Mouse (Mus musculus) adrenal gland, postnatal 10 days (tissue): ENCODE results near the gene Rpf2. TPM values are rescaled to one million over a fixed set of nuclear protein-coding genes. Genes with fewer than 3 reads are reported as not detected.

Source experiments
- DNase-seq: peaks from one replicate; pipeline ENCODE4 v3.0.0; 2021; ENCODE audit warnings: mixed read lengths
- long read RNA-seq, 2 experiments: library from polyadenylated mRNA; stranded (forward); transcript quantifications; one replicate each; pipeline ENCODE4 v2.0.0; 2021
- total RNA-seq, 2 experiments: library from RNA; stranded (reverse); gene quantifications; 2 replicates each; pipeline ENCODE4 v1.2.3; 2021

The Rpf2 gene
- total RNA-seq: 10 to 100 TPM; 19.6 to 23.6 TPM
- long read RNA-seq, experiment 1, transcript Rpf2-206 (10 exons, 1,296 nt): major isoform, 24 of 34 reads
- long read RNA-seq, experiment 1, partial matches to known transcripts: 0 of 34 reads
- long read RNA-seq, experiment 1, other reads (novel, unspliced or antisense): 8 of 34 reads
- long read RNA-seq, experiment 2, transcript Rpf2-206 (10 exons, 1,296 nt): major isoform, 13 of 17 reads
- long read RNA-seq, experiment 2, partial matches to known transcripts: 0 of 17 reads
- long read RNA-seq, experiment 2, other reads (novel, unspliced or antisense): 4 of 17 reads

- peak; percentile 87 for DNase-seq
These were observed at the start of gene Rpf2 for GRCm38 (mm10) chr10:40246374-40247165. Rpf2 (minus strand) TSS chr10:40247036.

GRCm38 (mm10) chr10:40292640-40293039, 45.8 kb upstream of the Rpf2 start:
- DNase-seq: no peak

DNA sequence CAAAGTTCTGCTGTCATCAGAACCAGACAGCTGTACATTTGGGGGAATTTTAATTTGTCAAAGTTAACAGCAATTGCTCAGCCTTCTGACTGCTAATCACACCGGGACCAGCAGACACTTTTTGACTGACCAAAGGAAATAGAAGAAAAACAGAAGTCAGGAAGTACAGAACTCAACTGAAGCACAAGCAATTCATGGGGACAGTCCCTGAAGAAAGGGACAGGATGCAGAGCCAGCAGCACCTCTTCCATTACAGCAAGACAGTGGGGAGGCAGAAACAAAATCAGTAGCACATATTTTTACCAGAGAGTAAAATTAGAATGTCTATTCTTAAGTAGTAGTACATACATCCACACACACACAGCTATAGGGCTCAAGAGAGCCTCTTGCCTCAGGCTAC, 39.9 kb upstream of the Rpf2 start:
- DNase-seq: no peak

DNA sequence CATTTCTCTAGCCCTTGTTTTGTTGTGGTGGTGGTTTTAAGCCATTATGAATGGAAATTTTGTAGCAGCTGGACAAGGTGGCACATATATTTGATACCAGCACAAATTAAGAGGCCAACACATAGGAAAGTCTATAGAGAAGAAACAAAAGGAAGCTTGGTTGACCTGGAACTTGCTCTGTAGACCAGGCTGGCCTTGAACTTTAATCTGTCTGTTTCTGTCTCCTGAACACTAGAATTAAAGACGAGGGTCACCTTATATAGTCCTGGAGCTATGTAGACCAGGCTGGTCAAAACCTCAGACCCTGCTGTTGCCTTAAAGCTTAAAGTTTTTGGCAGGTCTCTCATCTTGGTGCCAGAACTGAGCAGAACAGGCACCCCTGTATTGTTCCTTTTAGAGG, 38.7 kb upstream of the Rpf2 start:
- no peak for DNase-seq

DNA sequence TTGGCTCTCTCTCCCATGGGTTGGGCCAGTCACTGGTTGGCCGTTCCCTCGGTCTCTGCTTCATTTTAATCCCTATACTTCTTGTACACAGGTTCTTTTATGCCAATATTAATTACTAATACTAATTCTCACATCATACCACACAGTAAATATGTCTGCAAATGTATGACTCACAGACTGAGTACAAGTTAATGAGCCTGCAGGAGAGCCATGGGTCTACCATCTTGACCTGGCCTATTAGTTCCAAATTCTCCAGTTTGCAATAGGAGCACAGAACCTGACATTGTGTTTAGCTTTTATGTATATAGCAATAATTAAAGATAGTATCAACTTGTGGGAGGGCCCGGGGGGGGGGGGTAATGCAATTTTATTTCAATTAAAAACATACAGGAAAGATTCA, 38.2 kb upstream of the Rpf2 start:
- DNase-seq: no peak

GRCm38 (mm10) chr10:40284179-40284831, 37.5 kb upstream of the Rpf2 start:
- no peak for DNase-seq

GRCm38 (mm10) chr10:40283636-40284035, 36.8 kb upstream of the Rpf2 start:
- no peak for DNase-seq

DNA sequence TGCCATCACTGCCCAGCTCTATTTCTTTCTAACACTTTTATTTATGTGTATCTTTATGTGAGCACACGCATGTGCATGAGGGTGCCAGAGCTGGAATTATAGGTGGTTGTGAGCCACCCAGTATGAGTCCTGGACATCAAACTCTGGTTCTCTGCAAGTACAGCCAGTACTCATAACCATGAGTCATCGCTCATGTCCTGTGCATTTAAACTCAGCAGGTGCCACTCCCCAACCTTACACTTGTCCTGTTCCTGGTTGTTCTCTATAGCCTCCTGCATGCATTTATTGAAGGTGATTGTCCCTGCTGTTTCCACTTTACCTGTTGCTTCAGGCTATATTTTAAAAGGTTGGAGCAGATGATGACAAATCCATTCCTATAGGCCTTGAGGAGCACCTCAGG, 34.7 kb upstream of the Rpf2 start:
- no peak for DNase-seq

- DNase-seq: no peak
These were observed 31.5 kb upstream of the Rpf2 start for GRCm38 (mm10) chr10:40278317-40278716.

GRCm38 (mm10) chr10:40275991-40276390, 29.2 kb upstream of the Rpf2 start:
- no peak for DNase-seq

DNA sequence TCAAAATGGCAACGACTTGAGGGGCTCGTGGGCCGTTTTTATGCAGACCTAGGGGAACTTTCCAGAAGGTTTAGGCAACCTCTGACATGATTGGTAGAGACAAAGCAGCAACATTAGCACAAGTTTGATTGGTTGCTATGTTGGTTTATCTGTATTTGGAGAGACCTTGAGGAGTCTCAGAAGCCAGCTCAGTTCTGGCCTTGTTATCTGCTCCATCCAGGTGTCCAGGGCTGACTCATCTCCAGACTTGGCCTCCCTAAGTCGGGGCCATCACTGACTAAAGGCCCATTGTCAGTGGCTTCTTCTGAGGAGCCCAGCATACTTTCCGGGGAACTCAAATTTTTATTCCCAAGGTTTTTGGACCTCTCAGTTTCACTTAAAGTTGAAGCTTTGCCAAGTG, 27.1 kb upstream of the Rpf2 start:
- DNase-seq: no peak

GRCm38 (mm10) chr10:40271216-40271615, 24.4 kb upstream of the Rpf2 start:
- no peak for DNase-seq

GRCm38 (mm10) chr10:40264920-40265319, 18.1 kb upstream of the Rpf2 start:
- no peak for DNase-seq

DNA sequence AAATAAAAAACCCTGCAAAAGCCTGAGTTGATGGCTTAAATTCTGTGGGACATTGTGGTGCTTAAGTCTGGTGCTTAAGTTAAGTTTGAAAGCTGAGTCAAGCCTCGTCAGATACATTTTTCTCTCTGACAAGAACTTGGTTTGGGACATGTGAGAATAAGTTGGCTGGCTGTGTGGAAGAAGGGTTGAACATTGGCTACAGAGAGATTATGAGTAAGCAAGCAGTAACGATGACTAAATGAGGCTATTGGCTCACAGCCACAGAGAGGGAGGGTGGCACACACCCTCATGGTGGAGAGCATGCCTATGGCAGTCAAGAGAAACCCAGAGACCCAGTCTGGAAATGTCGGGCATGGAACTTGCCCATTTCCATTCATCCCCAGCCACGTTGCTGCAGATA, 16.9 kb upstream of the Rpf2 start:
- DNase-seq: peak; percentile 63

GRCm38 (mm10) chr10:40262200-40262599, 15.4 kb upstream of the Rpf2 start:
- DNase-seq: no peak

DNA sequence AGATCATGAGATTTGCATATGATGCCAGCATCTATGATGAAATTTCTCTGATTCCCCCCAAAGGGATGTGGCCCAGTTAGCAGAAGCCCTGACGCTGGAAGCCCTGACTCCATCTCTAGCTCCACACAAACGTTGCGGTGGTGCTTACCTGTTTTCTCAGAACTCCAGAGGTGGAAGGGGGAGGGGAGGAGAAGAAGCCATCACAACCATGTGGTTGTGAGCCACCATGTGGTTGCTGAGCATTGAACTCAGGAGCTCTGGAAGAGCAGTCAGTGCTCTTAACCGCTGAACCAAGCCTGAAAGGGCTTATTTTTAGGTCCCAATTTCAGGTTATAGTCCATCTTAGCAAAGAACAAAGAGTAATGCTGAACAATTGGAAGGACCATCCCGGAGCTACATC, 13.5 kb upstream of the Rpf2 start:
- DNase-seq: no peak

DNA sequence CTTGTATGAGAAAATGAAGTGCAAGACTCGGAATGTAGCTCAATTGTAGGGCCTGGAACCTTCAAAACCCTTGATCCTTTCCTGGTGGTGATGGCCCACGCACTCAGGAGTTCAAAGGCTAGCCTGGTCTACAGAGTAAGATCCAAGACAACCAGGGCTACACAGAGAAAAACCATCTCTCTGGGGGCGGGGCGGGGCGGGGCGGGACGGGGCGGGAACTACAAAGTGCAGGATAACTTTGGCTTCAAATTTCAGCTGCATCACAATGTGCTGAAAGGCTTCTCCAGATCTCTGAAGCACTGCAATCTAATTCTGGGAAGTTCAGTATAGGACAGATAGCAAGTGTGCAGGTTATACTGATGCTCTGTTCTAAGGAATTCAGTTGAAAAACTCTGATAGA, 12.7 kb upstream of the Rpf2 start:
- no peak for DNase-seq

- peak; percentile 46 for DNase-seq
These were observed 12.1 kb upstream of the Rpf2 start for GRCm38 (mm10) chr10:40258976-40259375.

GRCm38 (mm10) chr10:40258401-40258966, 11.6 kb upstream of the Rpf2 start:
- peak; percentile 69 for DNase-seq

- DNase-seq: peak; percentile 96
These were observed 10.8 kb upstream of the Rpf2 start, which contains the start of gene Gtf3c6 for GRCm38 (mm10) chr10:40257414-40258255. Gtf3c6 (minus strand) TSS chr10:40258108.

- peak; percentile 73 for DNase-seq
These were observed 9.9 kb upstream of the Rpf2 start for GRCm38 (mm10) chr10:40256716-40257115.

DNA sequence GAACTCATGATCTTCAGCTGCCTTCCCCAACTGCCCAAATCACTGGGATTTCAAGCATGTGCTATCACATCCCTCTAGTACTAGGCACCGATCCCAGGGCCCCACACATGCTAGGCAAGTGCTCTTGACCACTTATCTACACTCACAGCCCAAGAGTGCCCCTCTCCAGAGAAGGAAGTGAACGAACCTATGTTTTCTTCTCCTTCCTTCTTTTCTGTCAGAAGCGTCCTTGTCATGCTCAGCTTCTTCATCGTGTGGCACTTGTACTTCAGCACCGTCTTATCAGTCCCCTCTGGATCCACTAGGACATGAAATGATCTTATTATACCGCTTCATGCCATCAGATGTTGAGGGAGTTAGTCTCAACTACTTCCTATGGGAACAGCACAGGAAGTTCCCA, 4.1 kb upstream of the Rpf2 start:
- DNase-seq: no peak
